ENCODE assay signal across 25 mouse cellular contexts in genomic region chrX:42511105-42511504, GRCm38 (mm10). TPM values are rescaled to one million over a fixed set of nuclear protein-coding genes. Genes with fewer than 3 reads are reported as not detected.
"Had no signal": no experiment of that assay in that cellular context is flagged by ENCODE, and none has a peak within 500 bp of the region (broad histone marks: within the 10 kb centered on the region; RNA-seq: fewer than 3 reads in every experiment).

No protein-coding gene starts in this region.

- ATAC-seq: intestine, postnatal 0 days; liver, postnatal 0 days; lung, postnatal 0 days; midbrain, embryonic 13.5 days; midbrain, embryonic 16.5 days had no signal

- DNase-seq: kidney, adult 2 months; kidney, postnatal 10 days; kidney, postnatal 36 days; layer of hippocampus, postnatal 36 days; left cerebral cortex, postnatal 4 days; liver, postnatal 0 days; lung, embryonic 14.5 days; retina, postnatal 1 day; thymus, adult 18-20 months had no signal

RNA-seq across cellular contexts. Expression of gene Sh2d1a, which starts 8.9 kb away (rescaled TPM):
- polyA plus RNA-seq: liver, embryonic 11.5 days; liver, embryonic 14.5 days; liver, postnatal 0 days; lung, embryonic 14.5 days; lung, postnatal 0 days; myocyte; testis, adult 2 months had no signal

RNA-seq across cellular contexts. Expression of gene Tex13c2, which starts 21.6 kb away (rescaled TPM):
- polyA plus RNA-seq: intestine, postnatal 0 days; kidney, adult 2 months; kidney, embryonic 14.5 days; limb, embryonic 12.5 days; limb, embryonic 15.5 days; liver, embryonic 11.5 days; liver, embryonic 14.5 days; liver, postnatal 0 days; lung, embryonic 14.5 days; lung, postnatal 0 days; midbrain, embryonic 10.5 days; midbrain, embryonic 13.5 days; myocyte; neural tube, embryonic 12.5 days; neural tube, embryonic 15.5 days; small intestine, adult 2 months; stomach, embryonic 16.5 days had no signal
